Mouse (Mus musculus): ENCODE results near the gene Gabra4. TPM values are rescaled to one million over a fixed set of nuclear protein-coding genes. Genes with fewer than 3 reads are reported as not detected.
"Not testable (repeated sequence)": the region's sequence is repeated elsewhere in the genome, so short reads cannot be mapped to it uniquely, and the experiment has no call there.

Gene Gabra4
- polyA plus RNA-seq, 1 experiment from 2014 or later: 0.62 TPM

- WGBS: 66% methylated on average over 2 of the region's 2 CpGs
- Histone ChIP-seq H3K9ac (ENCODE audit: low read depth, low read length) (no peak overlapping the region), H3K27me3 (replicated peaks; ENCODE audit: control insufficient read depth, insufficient read depth, low read length) (no peaks in the 10 kb centered on the region), H3K9me3 (ENCODE audit: control insufficient read depth, low read length) (no peaks in the 10 kb centered on the region), H3K4me3 (ENCODE audit: low read depth, low read length) (no peak overlapping the region), H3K27ac (ENCODE audit: low read depth, low read length) (no peak overlapping the region), H3K4me2 (no peak overlapping the region), H3K4me1 (replicated peaks; ENCODE audit: control insufficient read depth, insufficient read depth, low read length) (no peaks in the 10 kb centered on the region), H3K36me3 (ENCODE audit: control insufficient read depth, insufficient read depth, low read length) (no peaks in the 10 kb centered on the region)
- DNase-seq (ENCODE audit: low spot score) (no peak), ATAC-seq (replicated peaks; ENCODE audit: low FRiP score) (no peak)
Observed at GRCm38 (mm10) chr5:71593745-71594255, 64.3 kb downstream of the Gabra4 start.

GRCm38 (mm10) chr5:71571646-71572237 is 86.4 kb downstream of the Gabra4 start:
- Histone ChIP-seq H3K27me3 (replicated peaks; ENCODE audit: control insufficient read depth, insufficient read depth, low read length) (no peaks in the 10 kb centered on the region), H3K27ac (ENCODE audit: low read depth, low read length) (no peak overlapping the region), H3K4me3 (ENCODE audit: low read depth, low read length) (no peak overlapping the region), H3K9me3 (ENCODE audit: control insufficient read depth, low read length) (0 out of 2 replicates have a peak, but pooled peaks cover 3% of the 10 kb centered on the region), H3K9ac (ENCODE audit: low read depth, low read length) (no peak overlapping the region), H3K4me2 (no peak overlapping the region), H3K4me1 (replicated peaks; ENCODE audit: control insufficient read depth, insufficient read depth, low read length) (no peaks in the 10 kb centered on the region), H3K36me3 (ENCODE audit: control insufficient read depth, insufficient read depth, low read length) (no peaks in the 10 kb centered on the region)
- DNase-seq (ENCODE audit: low spot score) (no peak), ATAC-seq (replicated peaks; ENCODE audit: low FRiP score) (no peak)
- WGBS: 80% methylated on average over 9 of the region's 9 CpGs

DNA sequence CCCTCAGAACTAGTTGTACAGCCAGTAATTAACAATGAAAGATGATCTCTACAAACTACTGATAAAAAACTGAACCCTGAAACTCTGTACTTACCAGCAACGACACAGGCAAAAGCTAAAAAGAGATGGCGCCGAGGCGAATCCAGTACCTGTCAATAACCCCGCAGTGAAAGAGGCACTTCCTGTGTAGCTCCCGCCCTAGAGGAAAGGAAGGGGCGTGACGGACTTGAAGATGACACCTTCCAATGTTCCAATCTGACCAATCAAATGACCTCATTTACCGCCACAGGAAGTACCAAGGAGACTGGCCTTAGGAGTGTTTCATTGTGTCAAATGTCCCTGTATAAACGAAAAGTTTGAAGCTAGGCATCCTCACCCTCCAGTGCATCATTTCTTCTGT is 110.0 kb downstream of the Gabra4 start, which contains the start of gene Cox7b2:
TSS of gene Cox7b2 (minus strand) at position 127 of the 400 bp plus-strand sequence.
- H3K9ac ChIP-seq (ENCODE audit: low read depth, low read length): no peak within 1 kb of the TSS
- DNase-seq (ENCODE audit: low spot score): no peak
- H3K27ac ChIP-seq (ENCODE audit: low read depth, low read length): no peak within 1 kb of the TSS
- H3K4me3 ChIP-seq (ENCODE audit: low read depth, low read length): no peak within 1 kb of the TSS
- no peaks in the 10 kb centered on the region for H3K36me3 ChIP-seq (ENCODE audit: control insufficient read depth, insufficient read depth, low read length)
- peaks cover 3% of the 10 kb centered on the region; the same call in 1 of the 2 replicates for H3K9me3 ChIP-seq (ENCODE audit: control insufficient read depth, low read length)
- H3K4me2 ChIP-seq: no peak within 1 kb of the TSS
- 92% methylated on average over 10 of the region's 10 CpGs for WGBS
- no peaks in the 10 kb centered on the region for H3K4me1 ChIP-seq (replicated peaks; ENCODE audit: control insufficient read depth, insufficient read depth, low read length)
- ATAC-seq (replicated peaks; ENCODE audit: low FRiP score): no peak
- H3K27me3 ChIP-seq (replicated peaks; ENCODE audit: control insufficient read depth, insufficient read depth, low read length): no peaks in the 10 kb centered on the region

- Histone ChIP-seq H3K9me3 (ENCODE audit: control insufficient read depth, low read length) (peaks cover 3% of the 10 kb centered on the region; the same call in 1 of the 2 replicates), H3K4me3 (ENCODE audit: low read depth, low read length) (no peak overlapping the region), H3K4me1 (replicated peaks; ENCODE audit: control insufficient read depth, insufficient read depth, low read length) (no peaks in the 10 kb centered on the region), H3K27me3 (replicated peaks; ENCODE audit: control insufficient read depth, insufficient read depth, low read length) (no peaks in the 10 kb centered on the region), H3K4me2 (no peak overlapping the region), H3K36me3 (ENCODE audit: control insufficient read depth, insufficient read depth, low read length) (no peaks in the 10 kb centered on the region), H3K9ac (ENCODE audit: low read depth, low read length) (no peak overlapping the region), H3K27ac (ENCODE audit: low read depth, low read length) (no peak overlapping the region)
- no peak for ATAC-seq (replicated peaks; ENCODE audit: low FRiP score)
- no peak for DNase-seq (ENCODE audit: low spot score)
Observed at GRCm38 (mm10) chr5:71545554-71545953, 112.6 kb downstream of the Gabra4 start.

GRCm38 (mm10) chr5:71525486-71525885 is 132.6 kb downstream of the Gabra4 start:
- H3K4me3 ChIP-seq (ENCODE audit: low read depth, low read length); H3K9ac ChIP-seq (ENCODE audit: low read depth, low read length); H3K4me2 ChIP-seq; H3K27me3 ChIP-seq (replicated peaks; ENCODE audit: control insufficient read depth, insufficient read depth, low read length); H3K9me3 ChIP-seq (ENCODE audit: control insufficient read depth, low read length); H3K4me1 ChIP-seq (replicated peaks; ENCODE audit: control insufficient read depth, insufficient read depth, low read length); H3K36me3 ChIP-seq (ENCODE audit: control insufficient read depth, insufficient read depth, low read length); H3K27ac ChIP-seq (ENCODE audit: low read depth, low read length); DNase-seq (ENCODE audit: low spot score); ATAC-seq (replicated peaks; ENCODE audit: low FRiP score): not testable (repeated sequence)
- 73% methylated on average over 9 of the region's 15 CpGs for WGBS

Other genes starting within 250 kb of the Gabra4 start
- gene Cox7b2, start 110.1 kb downstream of the Gabra4 start, polyA plus RNA-seq (2014; fragmentation: Nextera tagmentation; extraction: Ambion mirVana): not detected in 2 replicates
- 0.09 and 0.22 TPM in 2 replicates for gene Gabrb1, start 195 bp downstream of the Gabra4 start, polyA plus RNA-seq (2014; fragmentation: Nextera tagmentation; extraction: Ambion mirVana)

All from liver, embryonic 11.5 days (tissue).